Mouse (Mus musculus): Measurements from ENCODE around the gene Baiap3.

- no peak for TF ChIP-seq POLR2A (IDR thresholded peaks at IDR 0.05; ENCODE audit: borderline replicate concordance, control insufficient read depth, low read depth, low read length)
- TF ChIP-seq CTCF (IDR thresholded peaks at IDR 0.05; ENCODE audit: control insufficient read depth, insufficient read depth, low read length): no peak
Measured at GRCm38 (mm10) chr17:25243131-25243780, 12.9 kb downstream of the Baiap3 start.

Data from bone marrow, adult 2 months (tissue).